Comparison of ENCODE assay signal across 18 mouse cellular contexts in the genomic region with DNA sequence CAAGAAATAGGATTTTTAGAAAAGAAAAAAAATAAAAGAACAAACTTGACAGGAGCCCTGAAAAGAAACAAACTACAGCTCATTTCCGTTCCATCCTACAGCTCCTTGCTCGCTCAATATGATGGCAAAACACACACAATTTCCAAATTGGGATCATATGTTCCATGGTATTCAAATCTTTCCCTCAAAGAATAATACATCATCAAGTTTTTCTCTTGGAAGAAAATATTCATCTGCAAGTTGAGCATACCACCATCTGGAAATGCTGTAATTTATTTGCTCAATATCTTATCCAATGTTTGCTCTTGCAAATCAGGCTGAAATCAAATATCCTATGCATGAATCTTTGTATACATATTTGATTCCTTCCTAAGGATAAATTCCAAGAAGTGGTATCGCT.
"Had no signal": no experiment of that assay in that cellular context is flagged by ENCODE, and none has a peak within 500 bp of the region (broad histone marks: within the 10 kb centered on the region; RNA-seq: fewer than 3 reads in every experiment).

No protein-coding gene starts in this region.

- H3K9me3 ChIP-seq: midbrain, embryonic 10.5 days; midbrain, embryonic 12.5 days; neural tube, embryonic 13.5 days; neural tube, embryonic 15.5 days had no signal

- H3K36me3 ChIP-seq: midbrain, embryonic 10.5 days; midbrain, embryonic 12.5 days; neural tube, embryonic 13.5 days; neural tube, embryonic 15.5 days had no signal

- H3K27ac ChIP-seq: midbrain, embryonic 10.5 days; midbrain, embryonic 12.5 days; neural tube, embryonic 13.5 days; neural tube, embryonic 15.5 days had no signal

- DNase-seq: lung, embryonic 14.5 days; lung, postnatal 10 days; lung, postnatal 4 days; midbrain, embryonic 14.5 days; retina, postnatal 1 day; right cerebral cortex, adult 18-20 months; right cerebral cortex, postnatal 25 days; right cerebral cortex, postnatal 4 days; spleen, adult 18-20 months; thymus, adult 2 months; thymus, postnatal 25 days; thymus, postnatal 4 days had no signal

- H3K4me2 ChIP-seq: lung, embryonic 14.5 days; midbrain, embryonic 12.5 days; neural tube, embryonic 13.5 days; neural tube, embryonic 15.5 days had no signal

- H3K9ac ChIP-seq: lung, embryonic 14.5 days; midbrain, embryonic 12.5 days; neural tube, embryonic 13.5 days; neural tube, embryonic 15.5 days had no signal

- H3K27me3 ChIP-seq: midbrain, embryonic 12.5 days; neural tube, embryonic 13.5 days; neural tube, embryonic 15.5 days had no signal

- H3K4me3 ChIP-seq: midbrain, embryonic 10.5 days; midbrain, embryonic 12.5 days; myocyte; neural tube, embryonic 13.5 days; neural tube, embryonic 15.5 days had no signal

- ATAC-seq: midbrain, embryonic 16.5 days had no signal

- H3K4me1 ChIP-seq: midbrain, embryonic 10.5 days; midbrain, embryonic 12.5 days; neural tube, embryonic 13.5 days; neural tube, embryonic 15.5 days had no signal
